Mouse (Mus musculus): Measurements from ENCODE around the gene Kctd15. TPM values are rescaled to one million over a fixed set of nuclear protein-coding genes. Genes with fewer than 3 reads are reported as not detected.

Gene Kctd15
- total RNA-seq (2023), result 1 to 10 TPM in 1 of 2 experiments, under 1 TPM in 1; 0.83 to 1.2 TPM

GRCm38 (mm10) chr7:34656632-34657031 is at the start of gene Kctd15:
Gene Kctd15, minus strand, starts transcription at chr7:34656732.

Other genes starting within 250 kb of the Kctd15 start
- gene Chst8, start 156.0 kb upstream of the Kctd15 start, total RNA-seq (2023), result not detected

Measured in B cell, adult 67 days (primary cell).